Mouse (Mus musculus) neural tube, embryonic 15.5 days (tissue): ENCODE results near the gene Frmd8. TPM values are rescaled to one million over a fixed set of nuclear protein-coding genes. Genes with fewer than 3 reads are reported as not detected.

Experiments used
- ATAC-seq: fragments of 200-750 bp; cut with Nextera tagmentation; 2 replicates; pipeline ENCODE4 v1.8.0; 2017; ENCODE audit warnings: mild to moderate bottlenecking, moderate TSS enrichment, moderate library complexity; ENCODE audit not compliant: low FRiP score
- H3K27ac ChIP-seq: fragments of 300-500 bp; sonication (generic); replicated peaks from 2 replicates; pipeline ENCODE4 v1.5.1; 2015; ENCODE audit warnings: mild to moderate bottlenecking, inconsistent platforms
- H3K27me3 ChIP-seq: fragments of 300-500 bp; sonication (generic); replicated peaks from 2 replicates; pipeline ENCODE4 v1.6.1; 2015; ENCODE audit warnings: inconsistent platforms
- H3K36me3 ChIP-seq: fragments of 300-500 bp; sonication (generic); 2 replicates; pipeline ENCODE4 v1.6.1; 2015; ENCODE audit warnings: inconsistent platforms
- H3K4me1 ChIP-seq: fragments of 300-500 bp; sonication (generic); 2 replicates; pipeline ENCODE4 v1.6.1; 2015; ENCODE audit warnings: inconsistent platforms
- H3K4me2 ChIP-seq: fragments of 300-500 bp; sonication (generic); 2 replicates; pipeline ENCODE4 v1.6.1; 2015; ENCODE audit warnings: inconsistent platforms, mild to moderate bottlenecking, moderate library complexity
- H3K4me3 ChIP-seq: fragments of 300-500 bp; sonication (generic); replicated peaks from 2 replicates; pipeline ENCODE4 v1.5.1; 2015; ENCODE audit warnings: mild to moderate bottlenecking, inconsistent platforms
- H3K9ac ChIP-seq: fragments of 300-500 bp; sonication (generic); replicated peaks from 2 replicates; pipeline ENCODE4 v1.6.1; 2015; ENCODE audit warnings: mild to moderate bottlenecking, inconsistent platforms
- H3K9me3 ChIP-seq: fragments of 300-500 bp; sonication (generic); replicated peaks from 2 replicates; pipeline ENCODE4 v1.6.1; 2016; ENCODE audit warnings: inconsistent platforms
- WGBS: fragments of 180-500 bp; shearing (Covaris S2); methylation state at CpG from one replicate; pipeline ENCODE4 v1.1.7; 2015; ENCODE audit warnings: mixed read lengths; 5-methylcytosine and 5-hydroxymethylcytosine counted together
- polyA plus RNA-seq: library from polyadenylated mRNA; unstranded; fragments of >200 nt; fragmentation: Nextera tagmentation; extraction: Ambion mirVana; gene quantifications from 2 replicates; pipeline ENCODE4 v1.2.1, GENCODE M21; 2015

Gene Frmd8
- polyA plus RNA-seq, 1 experiment from 2014 or later = 13.8 TPM

GRCm38 (mm10) chr19:5826731-5827002, 48.4 kb downstream of the Frmd8 start:
- Histone ChIP-seq H3K9me3 (no peaks in the 10 kb centered on the region), H3K9ac (no peak overlapping the region)
- WGBS = 77% methylated on average over 4 of the region's 4 CpGs

GRCm38 (mm10) chr19:5825901-5826730, 49.0 kb downstream of the Frmd8 start:
- Histone ChIP-seq H3K27ac (no peak overlapping the region), H3K4me1 (peaks cover 27% of the 10 kb centered on the region), H3K36me3 (no peaks in the 10 kb centered on the region), H3K9me3 (no peaks in the 10 kb centered on the region), H3K9ac (no peak overlapping the region), H3K27me3 (no peaks in the 10 kb centered on the region), H3K4me3 (no peak overlapping the region), H3K4me2 (no peak overlapping the region)
- ATAC-seq = no peak
- 90% methylated on average over 5 of the region's 5 CpGs for WGBS

More at GRCm38 (mm10) chr19:5826731-5827002, 48.4 kb downstream of the Frmd8 start:
- Histone ChIP-seq H3K4me1 (peaks cover 27% of the 10 kb centered on the region), H3K4me3 (no peak overlapping the region), H3K27me3 (no peaks in the 10 kb centered on the region), H3K4me2 (no peak overlapping the region), H3K36me3 (no peaks in the 10 kb centered on the region), H3K27ac (no peak overlapping the region)
- ATAC-seq = no peak

- no peak overlapping the region for H3K4me2 ChIP-seq
- no peak overlapping the region for H3K27ac ChIP-seq
- ATAC-seq = no peak
- H3K27me3 ChIP-seq = no peaks in the 10 kb centered on the region
- no peaks in the 10 kb centered on the region for H3K36me3 ChIP-seq
- no peaks in the 10 kb centered on the region for H3K9me3 ChIP-seq
- H3K4me3 ChIP-seq = no peak overlapping the region
- WGBS = 86% methylated on average over 10 of the region's 10 CpGs
- peaks cover 27% of the 10 kb centered on the region for H3K4me1 ChIP-seq
- no peak overlapping the region for H3K9ac ChIP-seq
Observed at GRCm38 (mm10) chr19:5824826-5825617, 50.1 kb downstream of the Frmd8 start.

- Histone ChIP-seq H3K27ac (no peak overlapping the region), H3K27me3 (no peaks in the 10 kb centered on the region), H3K4me1 (peaks cover 27% of the 10 kb centered on the region), H3K9me3 (no peaks in the 10 kb centered on the region), H3K4me2 (no peak overlapping the region), H3K36me3 (no peaks in the 10 kb centered on the region), H3K4me3 (no peak overlapping the region), H3K9ac (no peak overlapping the region)
- ATAC-seq = no peak
- WGBS = 74% methylated on average over 22 of the region's 22 CpGs
Observed at GRCm38 (mm10) chr19:5824043-5824825, 50.8 kb downstream of the Frmd8 start.

GRCm38 (mm10) chr19:5823266-5823839, 51.7 kb downstream of the Frmd8 start:
- H3K4me1 ChIP-seq = peaks cover 32% of the 10 kb centered on the region
- H3K9ac ChIP-seq = no peak overlapping the region
- no peaks in the 10 kb centered on the region for H3K27me3 ChIP-seq
- no peaks in the 10 kb centered on the region for H3K9me3 ChIP-seq
- ATAC-seq = no peak
- 0 out of 2 replicates have a peak overlapping the region, but pooled peaks have one; percentile 19 for H3K27ac ChIP-seq
- 0 out of 2 replicates have a peak overlapping the region, but pooled peaks have one; percentile 7 for H3K4me2 ChIP-seq
- 23% methylated on average over 9 of the region's 9 CpGs for WGBS
- no peaks in the 10 kb centered on the region for H3K36me3 ChIP-seq
- no peak overlapping the region for H3K4me3 ChIP-seq

- Histone ChIP-seq H3K4me3 (no peak overlapping the region), H3K36me3 (no peaks in the 10 kb centered on the region), H3K27me3 (no peaks in the 10 kb centered on the region), H3K4me2 (no peak overlapping the region), H3K27ac (no peak overlapping the region), H3K4me1 (peaks cover 37% of the 10 kb centered on the region), H3K9ac (no peak overlapping the region), H3K9me3 (no peaks in the 10 kb centered on the region)
- no peak for ATAC-seq
- WGBS = 68% methylated on average over 7 of the region's 7 CpGs
Observed at GRCm38 (mm10) chr19:5822834-5823205, 52.3 kb downstream of the Frmd8 start.

GRCm38 (mm10) chr19:5822174-5822833, 52.8 kb downstream of the Frmd8 start:
- no peak for ATAC-seq
- 29% methylated on average over 12 of the region's 12 CpGs for WGBS
- Histone ChIP-seq H3K4me3 (no peak overlapping the region), H3K4me2 (no peak overlapping the region), H3K36me3 (no peaks in the 10 kb centered on the region), H3K27me3 (no peaks in the 10 kb centered on the region), H3K9ac (no peak overlapping the region), H3K4me1 (peaks cover 41% of the 10 kb centered on the region), H3K9me3 (no peaks in the 10 kb centered on the region), H3K27ac (no peak overlapping the region)

- Histone ChIP-seq H3K4me1 (peaks cover 41% of the 10 kb centered on the region), H3K27ac (no peak overlapping the region), H3K9me3 (no peaks in the 10 kb centered on the region), H3K4me2 (no peak overlapping the region), H3K9ac (no peak overlapping the region), H3K4me3 (no peak overlapping the region), H3K36me3 (no peaks in the 10 kb centered on the region), H3K27me3 (no peaks in the 10 kb centered on the region)
- 71% methylated on average over 5 of the region's 5 CpGs for WGBS
- ATAC-seq = no peak
Observed at GRCm38 (mm10) chr19:5821847-5822173, 53.3 kb downstream of the Frmd8 start.

GRCm38 (mm10) chr19:5819549-5819948, 55.5 kb downstream of the Frmd8 start:
- Histone ChIP-seq H3K4me2 (no peak overlapping the region), H3K36me3 (no peaks in the 10 kb centered on the region), H3K4me3 (no peak overlapping the region), H3K27me3 (no peaks in the 10 kb centered on the region), H3K9ac (no peak overlapping the region), H3K27ac (no peak overlapping the region), H3K9me3 (no peaks in the 10 kb centered on the region), H3K4me1 (peaks cover 40% of the 10 kb centered on the region)
- 58% methylated on average over 12 of the region's 12 CpGs for WGBS
- ATAC-seq = no peak

- no peak overlapping the region for H3K4me3 ChIP-seq
- no peaks in the 10 kb centered on the region for H3K36me3 ChIP-seq
- 0 out of 2 replicates have a peak overlapping the region, but pooled peaks have one; percentile 48 for H3K4me2 ChIP-seq
- no peak; the same call in 1 of the 2 replicates for ATAC-seq
- H3K27me3 ChIP-seq = no peaks in the 10 kb centered on the region
- no peaks in the 10 kb centered on the region for H3K9me3 ChIP-seq
- 78% methylated on average over 6 of the region's 6 CpGs for WGBS
- peak overlapping the region; percentile 85 for H3K27ac ChIP-seq
- peaks cover 31% of the 10 kb centered on the region for H3K4me1 ChIP-seq
- H3K9ac ChIP-seq = no peak overlapping the region
Observed at GRCm38 (mm10) chr19:5818590-5818977, 56.5 kb downstream of the Frmd8 start.
